Mouse (Mus musculus): ENCODE measurements around the gene Atp2a2. TPM values are rescaled to one million over a fixed set of nuclear protein-coding genes. Genes with fewer than 3 reads are reported as not detected.

Atp2a2 gene
- total and polyA plus RNA-seq, 2 experiments from 2014 or later, result 785 to 2,277 TPM

- H3K4me3 ChIP-seq (ENCODE audit: low read depth, low read length), result no peak overlapping the region
- H3K36me3 ChIP-seq (replicated peaks; ENCODE audit: control insufficient read depth, insufficient read depth, low read length), result no peaks in the 10 kb centered on the region
- peak overlapping the region; percentile 94 for H3K27ac ChIP-seq (ENCODE audit: low read depth)
- H3K27me3 ChIP-seq (ENCODE audit: control insufficient read depth, insufficient read depth, low read length), result no peaks in the 10 kb centered on the region
- no peak for DNase-seq (ENCODE audit: low spot score)
- no peak overlapping the region for H3K4me2 ChIP-seq (ENCODE audit: low read depth, low read length)
- TF ChIP-seq EP300 (IDR thresholded peaks at IDR 0.05; ENCODE audit: low read depth), result no peak
- TF ChIP-seq CTCF (IDR thresholded peaks at IDR 0.05; ENCODE audit: low read depth), result no peak
- no peak overlapping the region; the same call in 1 of the 2 replicates for H3K9ac ChIP-seq (replicated peaks; ENCODE audit: low read depth, low read length)
- peaks cover 69% of the 10 kb centered on the region for H3K4me1 ChIP-seq (ENCODE audit: control insufficient read depth, insufficient read depth)
- WGBS, result 51% methylated on average over 9 of the region's 9 CpGs
- ATAC-seq (ENCODE audit: insufficient read depth, low read depth), result no peak
- H3K9me3 ChIP-seq (replicated peaks; ENCODE audit: control insufficient read depth, low read length), result 0 out of 2 replicates have a peak, but pooled peaks cover 4% of the 10 kb centered on the region
Observed at GRCm38 (mm10) chr5:122529913-122530604, 28.0 kb upstream of the Atp2a2 start.

GRCm38 (mm10) chr5:122529316-122529715 is 27.3 kb upstream of the Atp2a2 start:
- WGBS, result 12% methylated on average over 3 of the region's 3 CpGs
- ATAC-seq (ENCODE audit: insufficient read depth, low read depth) (peak; percentile 22; the same call in 1 of the 2 replicates), DNase-seq (ENCODE audit: low spot score) (peak; percentile 68)
- Histone ChIP-seq H3K9ac (replicated peaks; ENCODE audit: low read depth, low read length) (no peak overlapping the region; the same call in 1 of the 2 replicates), H3K4me1 (ENCODE audit: control insufficient read depth, insufficient read depth) (peaks cover 74% of the 10 kb centered on the region), H3K4me3 (ENCODE audit: low read depth, low read length) (no peak overlapping the region), H3K36me3 (replicated peaks; ENCODE audit: control insufficient read depth, insufficient read depth, low read length) (no peaks in the 10 kb centered on the region), H3K9me3 (replicated peaks; ENCODE audit: control insufficient read depth, low read length) (0 out of 2 replicates have a peak, but pooled peaks cover 4% of the 10 kb centered on the region), H3K27me3 (ENCODE audit: control insufficient read depth, insufficient read depth, low read length) (no peaks in the 10 kb centered on the region), H3K4me2 (ENCODE audit: low read depth, low read length) (no peak overlapping the region), H3K27ac (ENCODE audit: low read depth) (peak overlapping the region; percentile 94)
- TF ChIP-seq CTCF (IDR thresholded peaks at IDR 0.05; ENCODE audit: low read depth), result no peak
- TF ChIP-seq EP300 (IDR thresholded peaks at IDR 0.05; ENCODE audit: low read depth), result no peak

DNA sequence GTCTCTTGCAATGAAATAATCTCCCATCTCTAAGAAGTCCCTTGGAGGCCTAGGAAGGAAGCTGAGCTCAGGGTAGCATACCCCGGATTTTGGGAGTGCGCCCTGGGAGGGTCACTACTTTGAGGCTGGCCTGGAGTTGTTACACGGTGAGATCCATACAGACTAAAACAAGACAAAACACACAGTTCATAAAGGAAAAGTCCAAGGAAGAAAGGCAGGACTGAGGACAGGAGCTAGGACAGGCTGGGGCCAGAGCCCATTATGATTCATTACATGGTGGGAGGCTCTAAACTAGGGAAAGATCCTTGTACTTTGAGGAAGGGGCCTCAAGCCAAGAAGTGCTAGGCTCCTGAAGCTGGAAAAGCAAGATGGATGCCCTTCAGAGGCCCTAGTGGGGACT is 26.6 kb upstream of the Atp2a2 start:
- peak overlapping the region; percentile 37; the same call in 1 of the 2 replicates for H3K9ac ChIP-seq (replicated peaks; ENCODE audit: low read depth, low read length)

GRCm38 (mm10) chr5:122527761-122528160 is 25.7 kb upstream of the Atp2a2 start:
- no peaks in the 10 kb centered on the region for H3K27me3 ChIP-seq (ENCODE audit: control insufficient read depth, insufficient read depth, low read length)
- H3K36me3 ChIP-seq (replicated peaks; ENCODE audit: control insufficient read depth, insufficient read depth, low read length), result no peaks in the 10 kb centered on the region
- DNase-seq (ENCODE audit: low spot score) (no peak), ATAC-seq (ENCODE audit: insufficient read depth, low read depth) (peak; percentile 49)
- H3K27ac ChIP-seq (ENCODE audit: low read depth), result peak overlapping the region; percentile 94
- H3K4me1 ChIP-seq (ENCODE audit: control insufficient read depth, insufficient read depth), result peaks cover 64% of the 10 kb centered on the region
- no peak overlapping the region for H3K4me3 ChIP-seq (ENCODE audit: low read depth, low read length)
- TF ChIP-seq CTCF (IDR thresholded peaks at IDR 0.05; ENCODE audit: low read depth), result no peak
- peak overlapping the region; percentile 28 for H3K4me2 ChIP-seq (ENCODE audit: low read depth, low read length)
- 8% methylated on average over 11 of the region's 11 CpGs for WGBS
- H3K9me3 ChIP-seq (replicated peaks; ENCODE audit: control insufficient read depth, low read length), result 0 out of 2 replicates have a peak, but pooled peaks cover 4% of the 10 kb centered on the region
- H3K9ac ChIP-seq (replicated peaks; ENCODE audit: low read depth, low read length), result peak overlapping the region; percentile 37

More for the DNA sequence above, 26.6 kb upstream of the Atp2a2 start:
- peaks cover 68% of the 10 kb centered on the region for H3K4me1 ChIP-seq (ENCODE audit: control insufficient read depth, insufficient read depth)
- no peaks in the 10 kb centered on the region for H3K36me3 ChIP-seq (replicated peaks; ENCODE audit: control insufficient read depth, insufficient read depth, low read length)
- 59% methylated on average over 3 of the region's 3 CpGs for WGBS
- no peak for DNase-seq (ENCODE audit: low spot score)
- H3K27ac ChIP-seq (ENCODE audit: low read depth), result peak overlapping the region; percentile 94
- H3K4me3 ChIP-seq (ENCODE audit: low read depth, low read length), result no peak overlapping the region
- H3K9me3 ChIP-seq (replicated peaks; ENCODE audit: control insufficient read depth, low read length), result 0 out of 2 replicates have a peak, but pooled peaks cover 4% of the 10 kb centered on the region
- TF ChIP-seq CTCF (IDR thresholded peaks at IDR 0.05; ENCODE audit: low read depth) (no peak), EP300 (IDR thresholded peaks at IDR 0.05; ENCODE audit: low read depth) (no peak)
- ATAC-seq (ENCODE audit: insufficient read depth, low read depth), result no peak
- H3K4me2 ChIP-seq (ENCODE audit: low read depth, low read length), result no peak overlapping the region
- H3K27me3 ChIP-seq (ENCODE audit: control insufficient read depth, insufficient read depth, low read length), result no peaks in the 10 kb centered on the region

DNA sequence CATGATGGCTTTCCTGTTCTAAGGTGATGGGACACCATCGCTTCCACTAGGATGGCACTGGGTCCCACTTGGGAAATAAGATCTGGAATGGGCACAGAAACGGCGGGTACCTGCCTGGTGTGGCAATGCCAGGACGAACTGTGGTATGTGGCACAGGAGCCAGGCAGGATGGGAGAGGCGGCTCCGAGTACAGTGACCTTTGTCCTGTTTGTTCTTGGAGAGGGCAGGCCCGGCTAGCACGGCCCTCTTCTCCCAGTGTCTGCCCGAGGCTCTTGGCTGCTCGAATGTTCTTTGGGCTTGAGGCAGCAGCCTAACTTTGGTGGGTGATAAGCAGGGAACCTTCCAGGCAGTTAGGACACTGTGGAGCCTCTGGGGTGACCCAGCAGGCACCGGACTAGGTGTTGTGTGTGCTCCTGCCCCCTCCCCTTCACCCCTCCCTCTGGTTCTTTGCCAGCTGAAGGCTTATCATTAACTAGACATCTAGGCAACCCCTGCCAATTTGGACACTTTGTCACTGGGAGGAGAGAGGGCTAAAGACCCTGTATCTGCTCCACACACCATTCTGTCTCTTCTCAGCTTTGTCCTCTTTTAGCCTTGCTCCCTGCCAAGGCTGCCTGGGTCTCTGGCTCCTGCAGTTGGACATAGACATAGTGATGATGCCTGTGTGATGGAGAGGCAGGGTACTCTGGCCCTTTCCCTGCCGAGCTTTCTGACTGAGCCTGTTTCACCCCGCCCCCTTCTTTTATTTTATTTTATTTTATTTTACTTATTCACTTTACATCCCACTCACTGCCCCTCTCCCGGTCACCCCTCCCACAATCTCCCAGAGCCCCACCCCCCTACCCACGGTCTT is 25.1 kb upstream of the Atp2a2 start:
- H3K9me3 ChIP-seq (replicated peaks; ENCODE audit: control insufficient read depth, low read length), result 0 out of 2 replicates have a peak, but pooled peaks cover 4% of the 10 kb centered on the region
- 31% methylated on average over 15 of the region's 15 CpGs for WGBS
- H3K27me3 ChIP-seq (ENCODE audit: control insufficient read depth, insufficient read depth, low read length), result no peaks in the 10 kb centered on the region
- DNase-seq (ENCODE audit: low spot score), result no peak
- peak overlapping the region; percentile 94 for H3K27ac ChIP-seq (ENCODE audit: low read depth)
- H3K9ac ChIP-seq (replicated peaks; ENCODE audit: low read depth, low read length), result peak overlapping the region; percentile 33
- TF ChIP-seq EP300 (IDR thresholded peaks at IDR 0.05; ENCODE audit: low read depth) (peak; percentile 89), CTCF (IDR thresholded peaks at IDR 0.05; ENCODE audit: low read depth) (no peak)
- H3K4me3 ChIP-seq (ENCODE audit: low read depth, low read length), result no peak overlapping the region
- H3K4me1 ChIP-seq (ENCODE audit: control insufficient read depth, insufficient read depth), result peaks cover 64% of the 10 kb centered on the region
- H3K36me3 ChIP-seq (replicated peaks; ENCODE audit: control insufficient read depth, insufficient read depth, low read length), result no peaks in the 10 kb centered on the region
- H3K4me2 ChIP-seq (ENCODE audit: low read depth, low read length), result peak overlapping the region; percentile 28
- ATAC-seq (ENCODE audit: insufficient read depth, low read depth), result peak; percentile 49

Data from heart, postnatal 0 days (tissue).